Mouse (Mus musculus): Measurements from ENCODE around the gene Nos1ap.

GRCm38 (mm10) chr1:170505107-170505506 is 84.6 kb downstream of the Nos1ap start:
- TF ChIP-seq POLR2A (IDR thresholded peaks at IDR 0.05; ENCODE audit: borderline replicate concordance, low read depth, low read length) (no peak), CTCF (IDR thresholded peaks at IDR 0.05; ENCODE audit: low read depth, low read length) (no peak)
